Mouse (Mus musculus): ENCODE data around the gene Ctrc.

DNA sequence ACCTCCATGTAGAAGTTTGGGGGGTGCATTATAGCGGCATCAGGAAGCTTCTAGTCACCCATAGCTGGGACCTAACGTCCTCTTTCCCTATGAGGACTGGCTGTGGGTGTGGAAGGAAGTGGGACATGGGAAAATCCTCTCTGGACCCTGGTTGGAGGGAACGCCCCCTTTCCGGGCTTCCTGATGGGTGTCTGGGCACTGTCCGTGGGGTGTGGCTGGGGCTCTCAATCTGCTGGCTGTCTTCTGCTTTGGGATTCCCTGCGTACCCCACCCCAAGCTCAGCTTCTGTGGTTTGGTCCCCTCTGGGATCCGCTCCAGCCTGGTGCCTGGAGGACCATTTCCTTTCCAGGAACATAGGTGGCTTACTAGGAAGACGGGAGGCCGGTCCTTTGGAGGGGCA, 26.8 kb upstream of the Ctrc start:
- TF ChIP-seq CTCF (IDR thresholded peaks at IDR 0.05; ENCODE audit: insufficient read depth, low read length), result no peak
- TF ChIP-seq POLR2A (IDR thresholded peaks at IDR 0.05; ENCODE audit: borderline replicate concordance, extremely low read depth, low read depth, low read length), result no peak
